Mouse (Mus musculus) thymus, adult 2 months (tissue): ENCODE results near the gene Oser1.

Experiments used
- CTCF ChIP-seq: fragments of 200-500 bp; IDR thresholded peaks from 2 replicates; pipeline ENCODE4 v1.5.1; 2012; ENCODE audit warnings: mild to moderate bottlenecking, control low read depth, low read length, moderate library complexity, borderline replicate concordance; ENCODE audit not compliant: control insufficient read depth, poor library complexity, insufficient read depth; ENCODE audit errors: extremely low read depth
- POLR2A ChIP-seq: fragments of 200-500 bp; IDR thresholded peaks from 2 replicates; pipeline ENCODE4 v1.6.1; 2012; ENCODE audit warnings: mild to moderate bottlenecking, low read length, control low read depth, moderate library complexity; ENCODE audit not compliant: control insufficient read depth, poor library complexity, insufficient read depth; ENCODE audit errors: extremely low read depth

DNA sequence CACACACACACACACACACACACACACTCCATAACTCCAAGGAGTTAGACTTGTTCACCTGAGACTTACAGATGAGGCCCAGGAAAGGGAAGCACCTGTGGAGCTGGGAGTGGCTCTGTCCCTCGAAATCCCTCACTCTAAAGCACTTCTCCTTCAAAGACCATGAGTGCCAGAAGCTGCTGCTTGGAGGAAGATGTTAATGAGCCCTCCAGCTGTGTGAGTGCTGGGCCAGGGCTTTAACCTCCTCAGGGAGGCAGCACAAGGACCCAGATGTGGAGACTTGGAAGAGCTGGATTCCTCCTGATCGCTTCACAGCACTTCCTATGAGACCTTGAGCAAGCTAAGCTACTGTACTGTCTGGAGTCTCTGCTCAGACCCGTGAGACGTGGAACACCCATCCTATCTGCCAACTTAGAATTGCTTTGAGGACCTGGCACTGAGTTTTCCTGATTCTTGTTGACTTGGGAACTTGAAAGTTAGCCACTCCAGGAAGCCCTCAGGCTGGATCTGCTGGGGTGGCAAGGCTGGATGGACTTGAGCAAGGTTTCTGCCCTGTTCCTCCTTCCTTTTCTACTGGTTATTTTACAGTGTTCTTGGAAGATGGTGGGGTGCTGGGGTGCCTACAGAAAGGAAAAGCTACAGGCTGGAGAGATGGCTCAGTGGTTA, 4.0 kb upstream of the Oser1 start:
- TF ChIP-seq CTCF, result no peak
- no peak for TF ChIP-seq POLR2A
